20 mouse cellular contexts compared by ENCODE assay signal in genomic region chr8:122571750-122572267, GRCm38 (mm10). TPM values are rescaled to one million over a fixed set of nuclear protein-coding genes. Genes with fewer than 3 reads are reported as not detected.
DNase-seq lines count a peak whose midpoint lies in the region; ATAC-seq and TF ChIP-seq lines count a peak whose summit lies in the region.
"Had no signal": no experiment of that assay in that cellular context is flagged by ENCODE, and none has a peak within 500 bp of the region (broad histone marks: within the 10 kb centered on the region; RNA-seq: fewer than 3 reads in every experiment).

No protein-coding gene starts in this region.

- no peak overlapping the region for H3K4me3 ChIP-seq in liver, embryonic 13.5 days (replicated peaks)
- no peak overlapping the region for H3K4me3 ChIP-seq in stomach, postnatal 0 days (ENCODE audit: low read depth, low read length)
- H3K4me3 ChIP-seq: embryonic facial prominence, embryonic 15.5 days; forebrain, embryonic 10.5 days; gastrocnemius, adult 2 months; heart, embryonic 13.5 days; hindbrain, embryonic 12.5 days had no signal

- H3K36me3 ChIP-seq in liver, embryonic 13.5 days: peaks cover 63% of the 10 kb centered on the region
- H3K36me3 ChIP-seq in stomach, postnatal 0 days (ENCODE audit: control insufficient read depth, insufficient read depth, low read length): peaks cover 11% of the 10 kb centered on the region

- H3K4me1 ChIP-seq in liver, embryonic 13.5 days (replicated peaks): peaks cover 87% of the 10 kb centered on the region
- H3K4me1 ChIP-seq in stomach, postnatal 0 days (replicated peaks; ENCODE audit: control insufficient read depth, insufficient read depth): peaks cover 9% of the 10 kb centered on the region; the same call in 1 of the 2 replicates

- H3K9me3 ChIP-seq in liver, embryonic 13.5 days (replicated peaks): no peaks in the 10 kb centered on the region
- no peaks in the 10 kb centered on the region for H3K9me3 ChIP-seq in stomach, postnatal 0 days (ENCODE audit: control insufficient read depth, low read length)
- H3K9me3 ChIP-seq: embryonic facial prominence, embryonic 15.5 days; heart, embryonic 13.5 days; hindbrain, embryonic 12.5 days had no signal

- no peak overlapping the region for H3K27ac ChIP-seq in liver, embryonic 13.5 days
- no peak overlapping the region for H3K27ac ChIP-seq in stomach, postnatal 0 days (replicated peaks)
- H3K27ac ChIP-seq: embryonic facial prominence, embryonic 15.5 days; forebrain, embryonic 10.5 days; gastrocnemius, adult 2 months; heart, embryonic 13.5 days; hindbrain, embryonic 12.5 days had no signal

- ATAC-seq in cerebellum, adult (ENCODE audit: insufficient number of reproducible peaks, low FRiP score, low TSS enrichment): no peak
- ATAC-seq in liver, embryonic 13.5 days (ENCODE audit: low read depth): no peak
- ATAC-seq in stomach, postnatal 0 days (ENCODE audit: low FRiP score, low TSS enrichment): no peak
- ATAC-seq: forebrain, embryonic 14.5 days; hindbrain, embryonic 16.5 days; inflammation-experienced regulatory T-cells, adult 6 months had no signal

- 0 out of 2 replicates have a peak overlapping the region, but pooled peaks have one; percentile 2 for H3K9ac ChIP-seq in liver, embryonic 13.5 days
- H3K9ac ChIP-seq in stomach, postnatal 0 days (ENCODE audit: low read length): no peak overlapping the region
- H3K9ac ChIP-seq: embryonic facial prominence, embryonic 15.5 days; heart, embryonic 13.5 days; hindbrain, embryonic 12.5 days had no signal

- no peaks in the 10 kb centered on the region for H3K27me3 ChIP-seq in liver, embryonic 13.5 days
- H3K27me3 ChIP-seq in stomach, postnatal 0 days (ENCODE audit: control insufficient read depth, insufficient read depth, low read length): no peaks in the 10 kb centered on the region
- H3K27me3 ChIP-seq: embryonic facial prominence, embryonic 15.5 days; heart, embryonic 13.5 days; hindbrain, embryonic 12.5 days had no signal

- H3K4me2 ChIP-seq in liver, embryonic 13.5 days: peak overlapping the region; percentile 19; the same call in 1 of the 2 replicates
- no peak overlapping the region for H3K4me2 ChIP-seq in stomach, postnatal 0 days (replicated peaks; ENCODE audit: low read depth)
- H3K4me2 ChIP-seq: embryonic facial prominence, embryonic 15.5 days; heart, embryonic 13.5 days; hindbrain, embryonic 12.5 days had no signal

- TF ChIP-seq EP300 in stomach, postnatal 0 days (optimal IDR thresholded peaks at IDR 0.05): no peak

- TF ChIP-seq CTCF in stomach, postnatal 0 days (IDR thresholded peaks at IDR 0.05; ENCODE audit: low read depth): no peak

- intact Hi-C loops in heart, postnatal 14 days (cut with DNase I): no loop called here

- DNase-seq in cerebellum, adult 9-11 months: peak; percentile 45
- DNase-seq in heart, adult 11 months: peak; percentile 91
- no peak for DNase-seq in heart, postnatal 14 days
- no peak for DNase-seq in liver, embryonic 13.5 days
- DNase-seq in liver: no peak
- DNase-seq in stomach, postnatal 0 days (ENCODE audit: low spot score): peak; percentile 34
- DNase-seq in embryo, embryonic 11 days: no peak
- DNase-seq: adrenal gland, postnatal 10 days; gastrocnemius, adult 2 months; gastrocnemius, postnatal 25 days; heart, postnatal 4 days; kidney, adult 2 months had no signal

- 90% methylated on average over 17 of the region's 17 CpGs for WGBS in liver, embryonic 13.5 days (ENCODE audit: insufficient replicate concordance)
- WGBS in stomach, postnatal 0 days: 89% methylated on average over 17 of the region's 17 CpGs

RNA-seq across cellular contexts. Expression of gene Cdt1, which starts 4.0 kb away (rescaled TPM):
- total RNA-seq in heart, postnatal 14 days (2021): 1 to 10 TPM; 3.6 to 4.6 TPM
- polyA plus RNA-seq in liver, embryonic 13.5 days (2015; fragmentation: Nextera tagmentation; extraction: Ambion mirVana): 60.6 and 64.3 TPM in 2 replicates
- 11.8 TPM in 2 replicates for polyA plus RNA-seq in stomach, postnatal 0 days (2015; fragmentation: Nextera tagmentation; extraction: Ambion mirVana)

RNA-seq across cellular contexts. Expression of gene Aprt, which starts 4.9 kb away (rescaled TPM):
- 10 to 100 TPM; 32.7 to 34.5 TPM for total RNA-seq in heart, postnatal 14 days (2021)
- 198 and 218 TPM in 2 replicates for polyA plus RNA-seq in liver, embryonic 13.5 days (2015; fragmentation: Nextera tagmentation; extraction: Ambion mirVana)
- polyA plus RNA-seq in stomach, postnatal 0 days (2015; fragmentation: Nextera tagmentation; extraction: Ambion mirVana): 311 and 314 TPM in 2 replicates

RNA-seq across cellular contexts. Expression of gene Piezo1, which starts 20.7 kb away (rescaled TPM):
- total RNA-seq in heart, postnatal 14 days (2021): 10 to 100 TPM; 27.2 to 30.2 TPM
- 13.9 and 14.2 TPM in 2 replicates for polyA plus RNA-seq in liver, embryonic 13.5 days (2015; fragmentation: Nextera tagmentation; extraction: Ambion mirVana)
- polyA plus RNA-seq in stomach, postnatal 0 days (2015; fragmentation: Nextera tagmentation; extraction: Ambion mirVana): 7.0 and 8.2 TPM in 2 replicates

RNA-seq across cellular contexts. Expression of gene Galns, which starts 39.5 kb away (rescaled TPM):
- total RNA-seq in heart, postnatal 14 days (2021): 1 to 10 TPM; 3.5 to 4.1 TPM
- 4.0 and 4.4 TPM in 2 replicates for polyA plus RNA-seq in liver, embryonic 13.5 days (2015; fragmentation: Nextera tagmentation; extraction: Ambion mirVana)
- 8.2 TPM in 2 replicates for polyA plus RNA-seq in stomach, postnatal 0 days (2015; fragmentation: Nextera tagmentation; extraction: Ambion mirVana)

RNA-seq across cellular contexts. Expression of gene Trappc2l, which starts 39.6 kb away (rescaled TPM):
- total RNA-seq in heart, postnatal 14 days (2021): 10 to 100 TPM; 45.9 to 57.2 TPM
- polyA plus RNA-seq in liver, embryonic 13.5 days (2015; fragmentation: Nextera tagmentation; extraction: Ambion mirVana): 23.2 and 26.7 TPM in 2 replicates
- polyA plus RNA-seq in stomach, postnatal 0 days (2015; fragmentation: Nextera tagmentation; extraction: Ambion mirVana): 48.0 and 49.5 TPM in 2 replicates

Comparison
In these comparisons a context has a peak if more than half of its experiments do, and no peak if none do; other contexts are left out.
1. DNase-seq: peak in cerebellum, adult 9-11 months (single experiment), heart, adult 11 months (single experiment) and stomach, postnatal 0 days (single experiment); none in heart, postnatal 14 days (0 of 2), liver, embryonic 13.5 days (single experiment), liver (single experiment) and embryo, embryonic 11 days (single experiment).